Mouse (Mus musculus): ENCODE results near the gene Prickle4. TPM values are rescaled to one million over a fixed set of nuclear protein-coding genes. Genes with fewer than 3 reads are reported as not detected.

Prickle4 gene
- polyA plus RNA-seq, 1 experiment from 2014 or later, result 0.78 TPM

GRCm38 (mm10) chr17:47648966-47649365 is 45.6 kb downstream of the Prickle4 start:
- H3K9me3 ChIP-seq (ENCODE audit: control insufficient read depth, low read length), result no peaks in the 10 kb centered on the region
- no peaks in the 10 kb centered on the region for H3K4me1 ChIP-seq (ENCODE audit: control insufficient read depth in 2 of 2, insufficient read depth in 2 of 2, low read length in 2 of 2)
- no peak overlapping the region for H3K4me3 ChIP-seq (ENCODE audit: control insufficient read depth in 1 of 2, insufficient read depth in 1 of 2, low read depth in 1 of 2, low read length in 2 of 2)
- peaks cover 8% of the 10 kb centered on the region for H3K36me3 ChIP-seq (ENCODE audit: control insufficient read depth, insufficient read depth, low read length)
- H3K27me3 ChIP-seq (ENCODE audit: control insufficient read depth, insufficient read depth, low read length), result no peaks in the 10 kb centered on the region
- no peak overlapping the region for H3K9ac ChIP-seq (ENCODE audit: low read length)
- ATAC-seq (ENCODE audit: insufficient number of reproducible peaks, insufficient read depth, low FRiP score, low read depth), result no peak
- H3K27ac ChIP-seq (replicated peaks in 1 of 2; ENCODE audit: control insufficient read depth in 1 of 2, insufficient read depth in 1 of 2, low read depth in 2 of 2, low read length in 2 of 2), result no peak overlapping the region
- no peak overlapping the region for H3K4me2 ChIP-seq (ENCODE audit: low read length)
- 66% methylated on average over 4 of the region's 4 CpGs for WGBS

GRCm38 (mm10) chr17:47646683-47647082 is 47.9 kb downstream of the Prickle4 start:
- no peaks in the 10 kb centered on the region for H3K9me3 ChIP-seq (ENCODE audit: control insufficient read depth, low read length)
- no peak overlapping the region for H3K27ac ChIP-seq (replicated peaks in 1 of 2; ENCODE audit: control insufficient read depth in 1 of 2, insufficient read depth in 1 of 2, low read depth in 2 of 2, low read length in 2 of 2)
- H3K4me3 ChIP-seq (ENCODE audit: control insufficient read depth in 1 of 2, insufficient read depth in 1 of 2, low read depth in 1 of 2, low read length in 2 of 2), result no peak overlapping the region
- no peak overlapping the region for H3K4me2 ChIP-seq (ENCODE audit: low read length)
- no peaks in the 10 kb centered on the region for H3K4me1 ChIP-seq (ENCODE audit: control insufficient read depth in 2 of 2, insufficient read depth in 2 of 2, low read length in 2 of 2)
- no peak overlapping the region for H3K9ac ChIP-seq (ENCODE audit: low read length)
- ATAC-seq (ENCODE audit: insufficient number of reproducible peaks, insufficient read depth, low FRiP score, low read depth), result no peak
- no peaks in the 10 kb centered on the region for H3K27me3 ChIP-seq (ENCODE audit: control insufficient read depth, insufficient read depth, low read length)
- WGBS, result 95% methylated on average over 1 of the region's 1 CpGs
- peaks cover 8% of the 10 kb centered on the region for H3K36me3 ChIP-seq (ENCODE audit: control insufficient read depth, insufficient read depth, low read length)

DNA sequence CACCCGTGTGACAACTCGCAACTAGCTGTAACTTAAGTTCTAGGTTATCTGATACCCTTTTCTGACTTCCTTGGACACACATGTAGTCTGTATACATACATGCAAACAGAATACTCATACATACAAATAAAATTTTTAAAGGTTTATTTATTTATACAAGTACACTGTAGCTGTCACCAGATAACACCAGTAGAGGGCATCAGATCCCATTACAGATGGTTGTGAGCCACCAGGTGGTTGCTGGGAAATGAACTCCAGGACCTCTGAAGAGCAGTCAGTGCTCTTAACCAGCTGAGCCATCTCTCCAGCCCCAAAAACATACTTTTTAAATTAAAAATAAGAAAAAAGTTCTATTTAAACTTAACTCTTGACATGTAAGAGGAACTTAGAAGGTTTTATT is 51.5 kb downstream of the Prickle4 start:
- Histone ChIP-seq H3K4me3 (ENCODE audit: control insufficient read depth in 1 of 2, insufficient read depth in 1 of 2, low read depth in 1 of 2, low read length in 2 of 2) (no peak overlapping the region), H3K27me3 (ENCODE audit: control insufficient read depth, insufficient read depth, low read length) (no peaks in the 10 kb centered on the region), H3K9me3 (ENCODE audit: control insufficient read depth, low read length) (no peaks in the 10 kb centered on the region), H3K4me1 (ENCODE audit: control insufficient read depth in 2 of 2, insufficient read depth in 2 of 2, low read length in 2 of 2) (no peaks in the 10 kb centered on the region), H3K4me2 (ENCODE audit: low read length) (no peak overlapping the region), H3K9ac (ENCODE audit: low read length) (no peak overlapping the region), H3K27ac (replicated peaks in 1 of 2; ENCODE audit: control insufficient read depth in 1 of 2, insufficient read depth in 1 of 2, low read depth in 2 of 2, low read length in 2 of 2) (no peak overlapping the region), H3K36me3 (ENCODE audit: control insufficient read depth, insufficient read depth, low read length) (no peaks in the 10 kb centered on the region)
- ATAC-seq (ENCODE audit: insufficient number of reproducible peaks, insufficient read depth, low FRiP score, low read depth), result no peak
- WGBS, result 88% methylated on average over 2 of the region's 2 CpGs

Other genes starting within 250 kb of the Prickle4 start
- 16.2 and 16.8 TPM in 2 replicates for gene Taf8, start 192.4 kb downstream of the Prickle4 start, polyA plus RNA-seq (2014; fragmentation: Nextera tagmentation; extraction: Ambion mirVana)
- gene Ccnd3, start 189.7 kb downstream of the Prickle4 start, polyA plus RNA-seq (2014; fragmentation: Nextera tagmentation; extraction: Ambion mirVana), result 466 and 469 TPM in 2 replicates
- 18.3 and 18.7 TPM in 2 replicates for gene Bysl, start 83.2 kb downstream of the Prickle4 start, polyA plus RNA-seq (2014; fragmentation: Nextera tagmentation; extraction: Ambion mirVana)
- gene Med20, start 83.2 kb downstream of the Prickle4 start, polyA plus RNA-seq (2014; fragmentation: Nextera tagmentation; extraction: Ambion mirVana), result 28.6 and 30.9 TPM in 2 replicates
- gene Gm20517, start 83.1 kb downstream of the Prickle4 start, polyA plus RNA-seq (2014; fragmentation: Nextera tagmentation; extraction: Ambion mirVana), result 1.7 and 2.2 TPM in 2 replicates
- 3.0 and 3.2 TPM in 2 replicates for gene Usp49, start 64.0 kb downstream of the Prickle4 start, polyA plus RNA-seq (2014; fragmentation: Nextera tagmentation; extraction: Ambion mirVana)
- gene Tomm6, start 6.3 kb downstream of the Prickle4 start, polyA plus RNA-seq (2014; fragmentation: Nextera tagmentation; extraction: Ambion mirVana), result 354 and 369 TPM in 2 replicates
- 2.8 TPM in 2 replicates for gene Frs3, start 5.7 kb downstream of the Prickle4 start, polyA plus RNA-seq (2014; fragmentation: Nextera tagmentation; extraction: Ambion mirVana)
- 0.53 and 1.4 TPM in 2 replicates for gene Gm21981, start 281 bp downstream of the Prickle4 start, polyA plus RNA-seq (2014; fragmentation: Nextera tagmentation; extraction: Ambion mirVana)
- gene Pgc, start 32.1 kb upstream of the Prickle4 start, polyA plus RNA-seq (2014; fragmentation: Nextera tagmentation; extraction: Ambion mirVana), result 0.15 TPM in 1 of 2 replicates, not detected in the other
- gene Tfeb, start 42.3 kb upstream of the Prickle4 start, polyA plus RNA-seq (2014; fragmentation: Nextera tagmentation; extraction: Ambion mirVana), result 17.8 and 21.2 TPM in 2 replicates
- gene Mdfi, start 140.0 kb upstream of the Prickle4 start, polyA plus RNA-seq (2014; fragmentation: Nextera tagmentation; extraction: Ambion mirVana), result 10.4 and 26.3 TPM in 2 replicates
- 10.8 and 13.6 TPM in 2 replicates for gene Foxp4, start 229.9 kb upstream of the Prickle4 start, polyA plus RNA-seq (2014; fragmentation: Nextera tagmentation; extraction: Ambion mirVana)

Data from heart, embryonic 14.5 days (tissue).